Mouse (Mus musculus): ENCODE data around the gene Gtf3c1. TPM values are rescaled to one million over a fixed set of nuclear protein-coding genes. Genes with fewer than 3 reads are reported as not detected.

Gtf3c1 gene
- polyA plus RNA-seq, 1 experiment = 92.7 TPM

- Histone ChIP-seq H3K27ac (ENCODE audit: insufficient read depth, low read length) (no peak overlapping the region), H3K36me3 (ENCODE audit: control insufficient read depth, insufficient read depth, low read length, poor library complexity, severe bottlenecking) (peaks cover 44% of the 10 kb centered on the region), H3K4me1 (ENCODE audit: control insufficient read depth, insufficient read depth, low read length) (no peaks in the 10 kb centered on the region), H3K4me3 (ENCODE audit: low read depth, low read length) (no peak overlapping the region), H3K9ac (ENCODE audit: low read depth, poor library complexity, severe bottlenecking) (no peak overlapping the region), H3K27me3 (ENCODE audit: control insufficient read depth, insufficient read depth, low read length, poor library complexity, severe bottlenecking) (no peaks in the 10 kb centered on the region), H3K9me3 (replicated peaks; ENCODE audit: control insufficient read depth, insufficient read depth, low read length, poor library complexity, severe bottlenecking) (no peaks in the 10 kb centered on the region)
- TF ChIP-seq EP300 (IDR thresholded peaks at IDR 0.05; ENCODE audit: insufficient read depth, low read depth, low read length) = no peak
- TF ChIP-seq POLR2A (IDR thresholded peaks at IDR 0.05; ENCODE audit: insufficient read depth, low read length) = no peak
- TF ChIP-seq CTCF (IDR thresholded peaks at IDR 0.05; ENCODE audit: low read depth, low read length) = no peak
Observed at GRCm38 (mm10) chr7:125670865-125671264, 36.7 kb downstream of the Gtf3c1 start.

GRCm38 (mm10) chr7:125663654-125664053 is 43.9 kb downstream of the Gtf3c1 start:
- Histone ChIP-seq H3K9me3 (replicated peaks; ENCODE audit: control insufficient read depth, insufficient read depth, low read length, poor library complexity, severe bottlenecking) (no peaks in the 10 kb centered on the region), H3K4me1 (ENCODE audit: control insufficient read depth, insufficient read depth, low read length) (no peaks in the 10 kb centered on the region), H3K36me3 (ENCODE audit: control insufficient read depth, insufficient read depth, low read length, poor library complexity, severe bottlenecking) (peaks cover 22% of the 10 kb centered on the region), H3K9ac (ENCODE audit: low read depth, poor library complexity, severe bottlenecking) (no peak overlapping the region), H3K27me3 (ENCODE audit: control insufficient read depth, insufficient read depth, low read length, poor library complexity, severe bottlenecking) (no peaks in the 10 kb centered on the region), H3K27ac (ENCODE audit: insufficient read depth, low read length) (no peak overlapping the region), H3K4me3 (ENCODE audit: low read depth, low read length) (no peak overlapping the region)
- TF ChIP-seq CTCF (IDR thresholded peaks at IDR 0.05; ENCODE audit: low read depth, low read length) (no peak), EP300 (IDR thresholded peaks at IDR 0.05; ENCODE audit: insufficient read depth, low read depth, low read length) (no peak), POLR2A (IDR thresholded peaks at IDR 0.05; ENCODE audit: insufficient read depth, low read length) (no peak)

DNA sequence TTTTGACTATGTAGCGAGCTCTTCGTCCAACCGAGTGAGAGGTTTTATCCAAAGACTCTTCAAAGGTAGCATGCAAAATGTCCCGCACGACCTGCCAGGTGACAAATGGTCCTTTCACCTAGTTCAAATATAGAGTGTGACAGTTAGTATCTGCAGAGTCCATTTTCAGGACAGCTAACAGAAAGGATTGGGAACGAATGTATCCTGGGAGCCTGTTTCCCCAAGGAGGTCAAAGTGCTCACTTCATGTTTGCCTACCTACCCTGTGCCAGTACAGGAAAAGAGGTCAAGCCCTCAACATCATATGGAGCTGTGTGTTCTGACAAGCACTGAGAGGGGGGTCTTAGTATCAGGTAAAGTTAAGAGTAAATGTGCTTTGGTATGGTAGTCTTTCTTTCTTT is 50.1 kb downstream of the Gtf3c1 start:
- no peak overlapping the region for H3K27ac ChIP-seq (ENCODE audit: insufficient read depth, low read length)
- TF ChIP-seq CTCF (IDR thresholded peaks at IDR 0.05; ENCODE audit: low read depth, low read length) (no peak), POLR2A (IDR thresholded peaks at IDR 0.05; ENCODE audit: insufficient read depth, low read length) (no peak), EP300 (IDR thresholded peaks at IDR 0.05; ENCODE audit: insufficient read depth, low read depth, low read length) (no peak)
- no peaks in the 10 kb centered on the region for H3K4me1 ChIP-seq (ENCODE audit: control insufficient read depth, insufficient read depth, low read length)
- no peak overlapping the region for H3K9ac ChIP-seq (ENCODE audit: low read depth, poor library complexity, severe bottlenecking)
- H3K9me3 ChIP-seq (replicated peaks; ENCODE audit: control insufficient read depth, insufficient read depth, low read length, poor library complexity, severe bottlenecking) = no peaks in the 10 kb centered on the region
- no peaks in the 10 kb centered on the region for H3K27me3 ChIP-seq (ENCODE audit: control insufficient read depth, insufficient read depth, low read length, poor library complexity, severe bottlenecking)
- H3K36me3 ChIP-seq (ENCODE audit: control insufficient read depth, insufficient read depth, low read length, poor library complexity, severe bottlenecking) = peaks cover 40% of the 10 kb centered on the region
- H3K4me3 ChIP-seq (ENCODE audit: low read depth, low read length) = no peak overlapping the region

- Histone ChIP-seq H3K4me3 (ENCODE audit: low read depth, low read length) (no peak overlapping the region), H3K27ac (ENCODE audit: insufficient read depth, low read length) (no peak overlapping the region), H3K4me1 (ENCODE audit: control insufficient read depth, insufficient read depth, low read length) (no peaks in the 10 kb centered on the region), H3K9ac (ENCODE audit: low read depth, poor library complexity, severe bottlenecking) (no peak overlapping the region), H3K27me3 (ENCODE audit: control insufficient read depth, insufficient read depth, low read length, poor library complexity, severe bottlenecking) (no peaks in the 10 kb centered on the region), H3K9me3 (replicated peaks; ENCODE audit: control insufficient read depth, insufficient read depth, low read length, poor library complexity, severe bottlenecking) (no peaks in the 10 kb centered on the region), H3K36me3 (ENCODE audit: control insufficient read depth, insufficient read depth, low read length, poor library complexity, severe bottlenecking) (peaks cover 43% of the 10 kb centered on the region)
- no peak for TF ChIP-seq EP300 (IDR thresholded peaks at IDR 0.05; ENCODE audit: insufficient read depth, low read depth, low read length)
- TF ChIP-seq POLR2A (IDR thresholded peaks at IDR 0.05; ENCODE audit: insufficient read depth, low read length) = no peak
- TF ChIP-seq CTCF (IDR thresholded peaks at IDR 0.05; ENCODE audit: low read depth, low read length) = no peak
Observed at GRCm38 (mm10) chr7:125649013-125649412, 58.6 kb downstream of the Gtf3c1 start.

- H3K4me3 ChIP-seq (ENCODE audit: low read depth, low read length) = no peak overlapping the region
- no peak overlapping the region for H3K9ac ChIP-seq (ENCODE audit: low read depth, poor library complexity, severe bottlenecking)
- H3K4me1 ChIP-seq (ENCODE audit: control insufficient read depth, insufficient read depth, low read length) = no peaks in the 10 kb centered on the region
- peaks cover 38% of the 10 kb centered on the region for H3K36me3 ChIP-seq (ENCODE audit: control insufficient read depth, insufficient read depth, low read length, poor library complexity, severe bottlenecking)
- H3K27me3 ChIP-seq (ENCODE audit: control insufficient read depth, insufficient read depth, low read length, poor library complexity, severe bottlenecking) = no peaks in the 10 kb centered on the region
- no peak overlapping the region for H3K27ac ChIP-seq (ENCODE audit: insufficient read depth, low read length)
- H3K9me3 ChIP-seq (replicated peaks; ENCODE audit: control insufficient read depth, insufficient read depth, low read length, poor library complexity, severe bottlenecking) = no peaks in the 10 kb centered on the region
- TF ChIP-seq EP300 (IDR thresholded peaks at IDR 0.05; ENCODE audit: insufficient read depth, low read depth, low read length) (no peak), POLR2A (IDR thresholded peaks at IDR 0.05; ENCODE audit: insufficient read depth, low read length) (no peak), CTCF (IDR thresholded peaks at IDR 0.05; ENCODE audit: low read depth, low read length) (no peak)
Observed at GRCm38 (mm10) chr7:125645413-125645812, 62.2 kb downstream of the Gtf3c1 start.

DNA sequence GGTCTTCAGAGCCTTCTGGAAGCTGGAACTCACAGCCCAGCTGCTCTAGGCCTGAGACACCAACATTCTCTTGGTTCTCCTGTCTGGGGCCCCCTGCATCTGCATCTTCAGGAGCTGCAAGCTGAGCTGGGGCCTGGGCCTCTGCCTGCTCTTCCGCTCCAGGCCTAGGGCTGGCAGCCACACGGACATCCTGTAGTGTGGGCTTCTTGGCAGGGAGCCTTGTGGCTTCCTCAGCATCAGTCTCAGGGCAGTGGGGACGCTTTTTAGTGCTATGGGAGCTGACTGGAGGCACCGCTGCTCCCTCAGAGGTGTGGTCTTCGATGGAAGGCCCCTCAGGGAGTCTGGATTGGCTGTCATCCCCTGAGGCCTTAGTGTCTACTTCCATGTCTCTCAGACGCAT is 63.7 kb downstream of the Gtf3c1 start:
- H3K9me3 ChIP-seq (replicated peaks; ENCODE audit: control insufficient read depth, insufficient read depth, low read length, poor library complexity, severe bottlenecking) = no peaks in the 10 kb centered on the region
- H3K27me3 ChIP-seq (ENCODE audit: control insufficient read depth, insufficient read depth, low read length, poor library complexity, severe bottlenecking) = no peaks in the 10 kb centered on the region
- H3K36me3 ChIP-seq (ENCODE audit: control insufficient read depth, insufficient read depth, low read length, poor library complexity, severe bottlenecking) = peaks cover 34% of the 10 kb centered on the region
- H3K27ac ChIP-seq (ENCODE audit: insufficient read depth, low read length) = no peak overlapping the region
- H3K4me1 ChIP-seq (ENCODE audit: control insufficient read depth, insufficient read depth, low read length) = no peaks in the 10 kb centered on the region
- H3K4me3 ChIP-seq (ENCODE audit: low read depth, low read length) = no peak overlapping the region
- H3K9ac ChIP-seq (ENCODE audit: low read depth, poor library complexity, severe bottlenecking) = no peak overlapping the region
- TF ChIP-seq EP300 (IDR thresholded peaks at IDR 0.05; ENCODE audit: insufficient read depth, low read depth, low read length) (no peak), POLR2A (IDR thresholded peaks at IDR 0.05; ENCODE audit: insufficient read depth, low read length) (no peak), CTCF (IDR thresholded peaks at IDR 0.05; ENCODE audit: low read depth, low read length) (no peak)

Data from ES-Bruce4 (cell line).